Mouse (Mus musculus) lung, adult 2 months (tissue): Measurements from ENCODE around the gene Fndc3a.

Source experiments
- CTCF ChIP-seq: fragments of 200-500 bp; IDR thresholded peaks from 2 replicates; pipeline ENCODE4 v1.5.1; 2011; ENCODE audit warnings: mild to moderate bottlenecking, low read length, control low read depth; ENCODE audit not compliant: insufficient read depth
- POLR2A ChIP-seq: fragments of 200-500 bp; IDR thresholded peaks from 2 replicates; pipeline ENCODE4 v1.6.1; 2011; ENCODE audit warnings: low read depth, mild to moderate bottlenecking, control low read depth, low read length, borderline replicate concordance; ENCODE audit errors: extremely low read depth

DNA sequence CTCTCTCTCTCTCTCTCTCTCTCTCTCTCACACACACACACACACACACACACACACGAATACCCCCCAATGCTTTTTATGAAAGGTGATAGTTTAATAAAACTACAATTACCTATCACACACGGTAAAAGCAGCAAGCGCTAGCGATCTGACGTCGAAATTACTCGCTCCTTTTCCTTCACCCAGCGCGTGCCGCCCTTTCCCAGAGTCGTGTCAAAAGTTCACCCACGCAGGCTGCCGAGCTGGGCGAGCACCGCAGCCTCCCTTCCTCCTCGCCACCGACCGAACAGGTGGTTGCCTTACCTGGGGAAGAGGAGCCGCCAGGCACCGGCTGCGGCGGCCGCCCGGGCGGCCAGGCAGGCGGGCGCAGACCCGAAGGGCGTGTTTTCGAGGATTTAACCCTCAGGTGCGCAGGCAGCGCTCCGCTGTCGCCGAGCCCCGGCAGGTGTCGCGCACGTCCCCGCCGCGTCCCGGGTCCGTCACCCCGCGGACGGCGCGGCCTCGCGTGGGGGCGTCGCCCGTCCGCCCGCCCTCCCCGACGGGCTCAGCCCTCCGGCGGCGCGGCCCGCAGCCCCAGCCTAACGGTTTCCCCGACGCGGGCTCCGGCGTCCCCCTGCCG, 603 bp downstream of the Fndc3a start:
- TF ChIP-seq POLR2A, result no peak
- no peak for TF ChIP-seq CTCF
